Mouse (Mus musculus) right cerebral cortex, postnatal 10 days (tissue): Measurements from ENCODE around the gene Mn1.
A peak's percentile ranks its signal among the peaks of the same experiment; 100 is the strongest.

ENCODE experiments used
- DNase-seq, 2 experiments: peaks; one replicate each; pipeline ENCODE4 v3.0.0; 2021; ENCODE audit warnings: low spot score in 2 of 2

The Mn1 gene

DNA sequence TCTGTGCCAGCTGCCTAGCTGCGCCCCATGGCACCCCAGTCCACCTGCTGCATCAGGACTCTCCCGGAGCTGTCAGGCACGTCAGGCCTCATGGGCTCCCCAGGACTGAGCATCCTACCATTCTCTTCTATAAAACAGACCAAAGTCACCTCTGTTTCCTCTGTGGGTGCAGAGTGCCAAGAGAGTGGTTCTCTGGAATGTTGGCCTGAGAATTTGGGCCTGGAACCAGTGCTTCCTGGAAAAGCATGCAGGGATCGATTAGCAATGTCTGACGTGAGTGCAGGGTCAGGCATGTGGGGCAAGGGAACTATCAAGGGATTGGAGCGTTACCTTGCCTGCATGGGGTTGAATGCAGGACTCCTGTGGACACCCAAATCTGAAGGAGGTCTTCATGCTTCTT lies 59.0 kb downstream of the Mn1 start:
- no peak for DNase-seq

DNA sequence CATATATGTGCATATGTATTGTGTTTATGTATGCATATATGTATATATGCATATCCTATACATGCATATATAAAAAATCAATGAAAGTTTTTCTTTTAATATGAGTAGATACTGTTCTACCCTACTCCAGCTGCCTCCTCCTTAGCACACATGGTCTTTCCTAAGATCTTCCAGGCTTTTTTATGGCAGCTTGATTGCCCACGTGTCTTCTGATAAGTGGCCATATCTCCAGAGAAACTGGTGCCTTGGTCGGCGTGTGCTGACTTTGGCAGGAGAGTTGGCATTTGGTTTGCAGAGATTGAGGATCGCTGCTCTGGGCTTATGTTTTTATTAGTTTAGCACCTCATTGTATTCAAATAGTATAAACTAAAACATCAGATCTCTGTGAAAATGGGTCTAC lies 68.7 kb downstream of the Mn1 start:
- DNase-seq = no peak

DNA sequence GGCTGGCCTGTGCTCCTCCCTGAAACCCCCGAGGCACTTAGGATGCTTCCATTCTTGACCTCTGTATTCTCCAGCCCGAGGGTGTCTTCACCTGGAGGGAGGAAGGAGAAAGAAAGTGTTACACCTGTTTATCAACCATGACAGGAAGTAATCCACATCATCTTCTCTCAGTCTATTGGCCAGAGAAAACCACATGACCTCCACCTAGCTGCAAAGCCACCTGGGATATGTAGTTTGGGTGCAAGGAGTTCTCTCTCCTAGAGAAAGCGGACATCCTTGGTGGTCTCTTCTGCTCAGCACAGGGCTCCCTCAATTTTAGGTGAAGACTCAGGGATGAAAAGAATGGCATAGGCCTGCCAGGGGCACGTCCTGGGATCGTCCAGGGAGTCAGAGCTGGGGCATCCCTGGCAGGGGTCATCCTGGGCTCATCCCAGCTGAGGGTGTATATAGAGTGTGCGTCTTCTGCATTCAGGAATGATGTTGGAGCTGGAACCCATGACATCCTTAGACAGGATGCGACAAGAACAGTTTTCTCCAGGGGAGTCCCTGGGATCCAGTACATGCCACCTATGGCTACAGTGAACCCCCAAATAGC lies 72.0 kb downstream of the Mn1 start:
- peak; percentile 50 to 75 for DNase-seq

DNA sequence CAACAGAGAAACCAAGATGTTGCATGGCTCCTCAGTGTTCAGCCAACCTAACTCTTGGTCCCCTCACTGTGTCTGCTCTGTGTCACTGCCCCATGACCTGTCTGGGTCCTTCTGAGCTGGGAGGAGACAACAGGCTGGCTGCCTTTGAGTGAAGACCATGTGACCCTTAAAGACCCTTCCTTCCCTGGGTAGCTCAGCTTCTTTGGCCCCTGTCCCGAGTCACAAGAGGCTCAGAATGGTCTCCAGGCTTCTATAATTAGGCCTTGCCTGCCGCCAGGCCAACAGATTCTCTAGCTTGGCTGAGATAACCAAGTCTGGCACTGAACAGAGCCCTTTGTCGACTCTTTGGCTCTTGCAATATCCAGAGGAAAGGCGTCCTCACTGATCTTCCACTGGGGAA lies 73.4 kb downstream of the Mn1 start:
- DNase-seq = no peak

DNA sequence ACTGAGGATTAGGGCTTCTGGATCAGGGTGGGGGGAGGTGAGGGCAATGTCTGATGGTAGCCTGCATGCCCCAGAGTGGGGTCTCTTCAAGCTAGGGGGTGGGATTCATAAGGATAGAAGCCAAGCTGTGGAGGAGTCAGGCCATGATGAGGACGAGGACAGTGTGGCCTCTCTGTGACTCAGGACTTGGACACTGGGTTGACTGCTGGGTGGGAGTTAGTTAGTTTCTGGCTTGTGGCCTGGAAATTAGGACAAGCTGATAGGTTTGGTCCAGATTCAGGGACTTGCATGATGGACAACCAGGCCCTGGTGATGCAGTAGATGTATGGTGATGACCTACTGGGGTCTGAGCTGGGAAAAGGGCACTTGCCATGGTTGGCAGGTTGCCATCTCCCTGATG lies 74.3 kb downstream of the Mn1 start:
- no peak for DNase-seq

DNA sequence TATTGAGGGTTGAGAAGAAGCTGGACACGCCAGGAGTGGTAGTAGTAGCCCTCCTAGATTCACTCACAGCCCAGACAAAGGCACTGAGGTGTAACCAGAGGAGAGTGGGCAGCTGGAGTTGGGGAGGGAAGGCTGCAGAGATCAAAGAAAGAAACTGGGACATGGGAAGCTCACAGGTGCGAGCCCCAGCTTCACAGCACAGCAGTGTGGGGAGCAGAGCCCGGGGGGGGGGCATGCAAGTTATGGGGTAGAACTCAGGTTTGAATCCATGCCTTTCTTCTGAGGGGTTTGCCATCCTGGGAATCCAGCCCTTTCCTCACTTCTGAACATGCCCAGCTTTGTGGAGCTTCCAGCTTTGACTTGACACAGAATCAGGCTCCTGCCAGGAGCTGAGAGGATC lies 82.9 kb downstream of the Mn1 start:
- DNase-seq = no peak

DNA sequence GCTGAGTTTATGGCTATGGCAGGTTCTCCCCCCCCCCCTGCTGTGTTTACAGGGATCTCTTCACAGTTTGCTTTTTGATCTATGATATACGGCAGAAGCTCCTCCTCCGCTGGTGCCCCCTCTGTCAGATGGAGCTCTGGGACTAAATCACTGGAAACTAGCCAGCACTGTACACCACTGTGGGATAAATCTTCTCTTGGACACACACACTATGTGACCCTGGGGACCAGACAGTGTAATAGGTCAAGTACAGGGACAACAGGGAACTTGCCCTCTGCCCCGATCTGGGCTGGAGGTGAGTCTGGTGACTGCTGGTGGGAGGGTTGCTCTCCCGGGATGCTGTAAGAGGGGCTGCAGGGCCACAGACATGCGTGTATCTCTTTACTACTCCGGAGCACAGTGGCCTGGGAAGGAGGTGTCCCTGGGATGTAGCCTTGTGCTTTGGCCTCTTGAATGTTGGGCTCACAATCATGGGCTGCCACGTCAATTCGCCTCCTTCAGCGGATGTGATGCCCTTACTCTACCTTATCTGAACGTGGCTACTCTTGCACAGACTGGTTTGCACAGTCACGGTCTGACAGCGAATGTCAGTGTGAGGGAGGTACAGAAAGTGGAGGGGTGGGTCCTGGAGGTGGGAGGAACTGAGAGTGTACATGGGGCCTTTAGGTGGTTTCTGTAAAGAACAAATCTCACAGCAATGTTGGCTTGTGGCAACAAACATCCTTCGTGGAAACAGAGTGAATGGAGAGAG lies 84.7 kb downstream of the Mn1 start:
- no peak for DNase-seq

DNA sequence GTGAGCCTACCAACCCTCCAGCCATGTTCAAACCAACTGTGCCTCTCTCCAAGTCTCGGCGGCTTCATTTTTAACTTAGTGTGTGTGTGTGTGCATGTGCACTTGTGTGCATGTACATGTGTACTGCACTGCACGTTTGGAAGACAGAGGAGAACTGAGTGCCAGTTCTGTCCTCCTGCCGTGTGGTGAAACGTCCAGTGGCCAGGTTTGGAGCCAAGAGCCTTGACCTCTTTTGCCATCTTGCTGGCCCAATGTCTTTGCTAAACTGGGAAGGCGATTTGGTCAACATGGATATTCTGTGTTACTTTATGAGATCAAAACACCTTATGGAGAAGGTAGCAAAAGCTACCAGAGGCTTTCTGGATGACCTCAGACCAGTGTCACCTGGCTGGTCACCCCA lies 88.1 kb downstream of the Mn1 start:
- DNase-seq = no peak

DNA sequence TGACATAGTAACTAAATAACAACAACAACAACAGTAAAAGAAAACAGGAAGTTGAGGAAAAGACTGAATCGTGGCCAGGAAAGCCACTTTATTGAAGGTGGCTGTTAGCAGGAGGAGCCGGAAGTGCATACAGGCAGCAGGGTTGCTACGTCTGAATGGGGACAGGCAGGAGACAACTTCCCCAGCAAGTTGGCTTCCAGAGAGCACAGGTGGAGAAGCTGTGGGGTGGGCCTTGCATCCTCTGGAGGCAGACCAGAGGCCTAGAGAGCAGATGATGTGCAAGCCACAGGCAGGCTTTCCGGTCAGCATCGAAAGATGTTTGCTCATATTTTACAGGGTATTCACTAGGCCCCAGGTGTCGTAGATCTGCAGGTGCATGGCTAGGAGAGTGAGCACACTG lies 88.7 kb downstream of the Mn1 start:
- no peak for DNase-seq

DNA sequence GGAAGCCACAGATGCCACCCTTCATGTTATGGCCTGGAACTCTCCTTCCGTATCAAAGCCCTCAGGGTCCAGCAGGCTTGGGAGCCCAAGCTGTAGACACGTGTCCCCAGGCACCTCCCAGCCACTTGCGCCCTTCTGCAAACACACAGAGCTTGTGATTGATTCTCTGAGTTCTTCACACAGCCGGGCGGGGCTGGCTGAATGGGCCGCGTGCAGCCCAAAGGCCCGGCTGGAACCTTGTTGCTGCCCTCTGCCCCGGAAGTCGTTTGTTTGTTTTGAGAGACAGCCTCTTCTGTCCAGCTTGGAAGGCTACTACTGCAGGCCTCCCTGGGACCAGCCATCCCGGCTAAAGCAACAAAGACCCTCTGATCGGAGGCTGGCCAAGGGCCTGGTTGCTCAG lies 89.2 kb downstream of the Mn1 start:
- DNase-seq = no peak
